Mouse (Mus musculus) spleen, postnatal 14 days (tissue): Measurements from ENCODE around the gene 4931422A03Rik.
"Not testable (repeated sequence)": the region's sequence is repeated elsewhere in the genome, so short reads cannot be mapped to it uniquely, and the experiment has no call there.

Experiments used
- DNase-seq, 2 experiments: peaks; one replicate each; pipeline ENCODE4 v3.0.0; 2021 to 2022; ENCODE audit warnings: low spot score in 2 of 2

4931422A03Rik gene

GRCm38 (mm10) chr2:104028139-104028723 is at the start of gene 4931422A03Rik:
4931422A03Rik (minus strand) TSS chr2:104028361.
- DNase-seq, result peak in 1 of 2 experiments; percentile 12

DNA sequence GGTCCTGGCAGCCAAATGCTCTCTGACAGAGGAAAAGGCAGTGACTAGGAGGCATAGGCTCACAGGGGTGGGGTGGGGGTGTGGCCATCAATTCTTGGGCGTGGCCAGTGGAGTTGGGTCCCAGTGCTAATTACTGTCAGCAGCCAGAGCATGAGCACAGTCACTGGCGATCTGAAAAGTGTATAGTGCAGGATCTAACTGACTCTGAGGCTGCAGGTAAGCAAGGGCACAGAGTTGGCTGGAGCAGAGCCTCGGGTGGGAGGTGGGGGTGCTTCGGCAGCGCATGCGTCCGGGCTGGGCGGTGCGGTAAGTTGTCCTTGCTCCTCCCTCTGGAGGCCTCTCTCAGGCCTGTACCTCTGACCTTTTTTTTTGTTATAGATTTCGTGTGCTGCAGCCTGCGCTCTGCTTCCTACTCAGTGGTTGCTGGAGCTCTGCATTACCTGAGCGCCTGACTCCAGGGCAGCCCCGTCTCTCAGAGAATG is 41.6 kb upstream of the 4931422A03Rik start, which contains the start of gene Cd59b:
Cd59b (plus strand) TSS at position 146 of the 482 bp plus-strand sequence.
- DNase-seq, result peak; percentile 64 to 72

- not testable (repeated sequence) for DNase-seq
These were observed 40.3 kb upstream of the 4931422A03Rik start, which contains the start of gene Gm10799 for GRCm38 (mm10) chr2:104068450-104068849. Gm10799 (minus strand) TSS chr2:104068550.

DNA sequence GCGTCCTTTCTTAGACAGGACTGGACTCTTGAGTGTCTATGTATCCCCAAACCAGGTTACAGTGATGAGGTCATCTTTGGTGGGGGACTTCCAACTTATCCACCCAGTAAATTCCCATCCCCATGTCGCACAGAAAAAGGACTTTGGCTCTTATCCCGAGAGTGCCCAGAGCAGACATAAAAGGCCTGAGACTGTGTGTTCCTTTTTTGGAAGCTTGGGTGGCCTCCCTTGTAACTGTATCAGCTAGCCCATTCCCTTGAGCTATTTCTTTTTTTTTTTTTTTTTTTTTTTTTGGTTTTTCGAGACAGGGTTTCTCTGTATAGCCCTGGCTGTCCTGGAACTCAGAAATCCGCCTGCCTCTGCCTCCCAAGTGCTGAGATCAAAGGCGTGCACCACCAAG is 37.4 kb upstream of the 4931422A03Rik start, which contains the start of gene Gm10912:
Gm10912 (plus strand) TSS at position 301 of the 400 bp plus-strand sequence.
- DNase-seq, result not testable (repeated sequence)

- DNase-seq, result no peak
These were observed 36.0 kb upstream of the 4931422A03Rik start for GRCm38 (mm10) chr2:104064152-104064551.

GRCm38 (mm10) chr2:104062665-104063064 is 34.5 kb upstream of the 4931422A03Rik start:
- DNase-seq, result no peak

DNA sequence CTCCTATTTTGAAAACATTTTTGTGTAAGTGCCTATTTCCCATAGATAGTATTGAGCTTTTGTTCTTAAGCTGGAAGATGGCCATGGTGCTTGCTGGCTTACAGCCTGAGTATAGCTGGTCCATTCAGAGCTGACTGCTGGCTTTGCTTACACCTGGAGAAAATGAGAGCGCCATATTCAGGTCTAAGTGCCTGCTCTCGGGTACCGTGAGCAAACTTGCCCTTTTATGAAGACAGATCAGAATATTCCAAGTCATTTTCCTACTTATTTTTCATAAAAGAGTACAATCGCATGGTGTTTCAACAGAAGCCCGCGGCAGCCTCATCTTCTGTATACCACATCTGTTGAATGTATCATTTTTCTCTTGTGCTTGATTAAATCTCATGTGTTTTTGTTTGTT is 32.8 kb upstream of the 4931422A03Rik start:
- no peak for DNase-seq

GRCm38 (mm10) chr2:104059786-104060185 is 31.6 kb upstream of the 4931422A03Rik start:
- no peak for DNase-seq

GRCm38 (mm10) chr2:104058954-104059353 is 30.8 kb upstream of the 4931422A03Rik start:
- no peak for DNase-seq

GRCm38 (mm10) chr2:104058381-104058780 is 30.2 kb upstream of the 4931422A03Rik start:
- no peak for DNase-seq

DNA sequence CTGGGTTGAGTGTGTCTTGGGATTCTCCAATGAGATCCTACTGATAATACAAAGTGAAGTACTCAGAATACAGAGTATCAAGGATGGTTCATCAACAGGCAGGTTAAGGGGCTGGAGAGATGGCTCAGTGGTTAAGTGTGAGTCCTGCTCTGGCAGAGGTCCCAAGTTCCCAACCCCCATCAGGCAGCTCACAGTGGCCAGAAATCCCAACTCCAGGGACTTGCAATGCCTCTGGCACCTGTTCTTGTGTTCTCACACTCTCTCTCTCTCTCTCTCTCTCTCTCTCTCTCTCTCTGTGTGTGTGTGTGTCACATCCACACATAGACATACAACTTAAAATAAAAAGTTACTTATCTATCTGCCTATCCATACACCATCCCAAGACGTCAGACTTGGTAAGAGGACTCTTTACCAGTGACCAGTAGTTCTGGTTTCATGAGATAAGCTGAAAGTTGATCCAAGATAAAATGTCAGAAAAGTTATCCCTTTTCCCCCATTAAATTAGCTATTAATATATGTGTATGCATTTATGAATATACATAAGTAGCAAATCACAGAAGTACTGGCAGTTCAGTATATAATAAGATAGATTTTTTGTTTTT is 16.4 kb upstream of the 4931422A03Rik start:
- DNase-seq, result no peak

- DNase-seq, result no peak
These were observed 15.7 kb upstream of the 4931422A03Rik start for GRCm38 (mm10) chr2:104043624-104044478.

DNA sequence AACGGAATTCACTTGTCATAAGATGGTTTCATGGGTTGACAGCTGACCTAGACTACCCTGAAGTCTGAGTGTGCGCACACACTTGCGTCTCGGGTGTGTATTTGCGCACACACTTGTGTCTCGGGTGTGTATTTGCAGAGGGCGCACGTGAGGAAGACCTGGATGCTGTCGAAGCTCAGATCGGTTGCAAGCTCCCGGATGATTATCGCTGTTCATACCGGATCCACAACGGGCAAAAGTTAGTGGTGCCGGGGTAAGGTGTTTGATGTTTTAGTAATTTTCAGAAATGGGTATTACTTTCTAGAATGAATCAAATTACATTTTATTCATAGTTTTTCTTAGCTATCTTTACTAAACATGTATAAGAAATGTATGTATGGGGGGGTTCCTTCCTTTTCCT is 14.6 kb upstream of the 4931422A03Rik start:
- no peak for DNase-seq

DNA sequence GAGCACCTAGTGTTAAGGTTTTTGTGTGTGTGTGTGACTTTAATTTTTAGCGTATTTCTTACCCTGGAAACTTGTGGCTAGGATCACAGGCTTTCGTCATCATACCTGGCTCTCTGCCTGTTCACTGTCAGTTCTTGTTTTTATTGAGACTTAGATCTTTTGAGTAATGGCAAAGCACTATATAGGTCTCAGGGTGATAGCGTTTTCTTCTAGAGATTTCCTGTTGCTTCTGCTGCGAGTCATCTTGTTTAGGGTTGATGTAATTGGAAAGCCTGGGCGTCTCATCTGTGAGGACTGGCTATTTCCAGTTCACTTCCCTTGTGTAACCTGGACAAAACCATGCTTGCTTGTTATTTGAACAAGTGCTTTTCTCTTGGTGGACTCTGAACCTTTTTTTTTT is 13.5 kb upstream of the 4931422A03Rik start:
- no peak for DNase-seq

DNA sequence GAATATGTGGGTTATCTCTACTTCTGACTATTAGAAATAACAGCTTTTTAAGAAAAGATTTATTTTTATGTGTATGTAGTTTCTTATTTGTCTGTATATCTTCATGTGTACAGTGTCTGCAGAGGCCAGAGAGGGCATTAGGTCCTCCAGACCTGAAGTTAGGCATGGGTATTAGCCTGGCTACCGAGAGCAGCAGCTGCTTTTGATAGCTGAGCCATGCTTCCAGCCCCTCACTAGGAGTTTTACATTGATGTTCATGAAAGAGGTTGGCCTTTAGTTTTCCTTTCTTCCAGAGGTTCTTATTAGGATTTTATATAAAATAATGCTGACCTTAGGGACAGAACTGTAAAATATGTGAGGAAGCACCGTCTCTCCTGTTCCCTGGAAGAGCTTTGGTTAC is 10.1 kb upstream of the 4931422A03Rik start:
- no peak for DNase-seq

- no peak for DNase-seq
These were observed 8.2 kb upstream of the 4931422A03Rik start for GRCm38 (mm10) chr2:104036316-104036715.

- no peak for DNase-seq
These were observed 7.4 kb upstream of the 4931422A03Rik start for GRCm38 (mm10) chr2:104035595-104035994.

- DNase-seq, result peak; percentile 52 to 55
These were observed 6.8 kb upstream of the 4931422A03Rik start for GRCm38 (mm10) chr2:104034832-104035472.

GRCm38 (mm10) chr2:104032056-104032455 is 3.9 kb upstream of the 4931422A03Rik start:
- no peak for DNase-seq

GRCm38 (mm10) chr2:104030381-104030780 is 2.2 kb upstream of the 4931422A03Rik start:
- no peak for DNase-seq

GRCm38 (mm10) chr2:104029074-104029473 is 913 bp upstream of the 4931422A03Rik start:
- DNase-seq, result no peak
